8 mouse cellular contexts compared by ENCODE assay signal in genomic region chr1:34434660-34435160, GRCm38 (mm10). TPM values are rescaled to one million over a fixed set of nuclear protein-coding genes. Genes with fewer than 3 reads are reported as not detected.
DNase-seq lines count a peak whose midpoint lies in the region; ATAC-seq and TF ChIP-seq lines count a peak whose summit lies in the region.

No protein-coding gene starts in this region.

- peak; percentile 73 for DNase-seq in adipocyte (ENCODE audit: low spot score)
- peak; percentile 77 to 78 for DNase-seq in gastrocnemius, adult 8-10 months (ENCODE audit: low spot score in 2 of 2)
- peak; percentile 97 for DNase-seq in induced T-regulatory cell, adult 2 months (ENCODE audit: low read depth)
- DNase-seq in left cerebral cortex, adult 8-10 months (ENCODE audit: low spot score in 2 of 2): peak; percentile 83 to 99
- peak; percentile 90 for DNase-seq in right cerebral cortex, adult 18-20 months
- DNase-seq in urinary bladder, adult 2 months (ENCODE audit: low spot score): peak; percentile 89

- ATAC-seq in megakaryocyte, adult 5-6 weeks (ENCODE audit: poor library complexity, severe bottlenecking): peak; percentile 28

- TF ChIP-seq CTCF in cortical plate, adult 2 months (IDR thresholded peaks at IDR 0.05; ENCODE audit: extremely low read depth, insufficient read depth, low read length): no peak

- peak; percentile 21; the same call in 1 of the 2 replicates for TF ChIP-seq POLR2A in cortical plate, adult 2 months (IDR thresholded peaks at IDR 0.05; ENCODE audit: extremely low read depth, insufficient read depth, low read length)

- peak overlapping the region; percentile 41 for H3K4me3 ChIP-seq in cortical plate, adult 2 months (ENCODE audit: insufficient read depth, low read length)

- no peak overlapping the region for H3K27ac ChIP-seq in cortical plate, adult 2 months (ENCODE audit: insufficient read depth, low read length)

- 0 out of 2 replicates have a peak, but pooled peaks cover 2% of the 10 kb centered on the region for H3K4me1 ChIP-seq in cortical plate, adult 2 months (ENCODE audit: control insufficient read depth, insufficient read depth, low read length)

RNA-seq across cellular contexts. Expression of gene Ccdc115, which starts 4.8 kb away (rescaled TPM):
- 29.5 and 30.3 TPM in 2 replicates for polyA plus RNA-seq in cortical plate, adult 2 months (2012; rRNA removed)
- total RNA-seq in gastrocnemius, adult 8-10 months (2022): 10 to 100 TPM; 10.7 to 14.9 (median 13.7) TPM
- total RNA-seq in left cerebral cortex, adult 8-10 months (2022): 10 to 100 TPM; 15.5 to 19.7 (median 17.9) TPM
- 47.7 and 48.0 TPM in 2 replicates for total RNA-seq in megakaryocyte, adult 5-6 weeks (2015)
- 42.1 and 55.3 TPM in 2 replicates for total RNA-seq in megakaryocyte, adult 5-6 weeks (2017)
- 34.3 and 41.4 TPM in 2 replicates for polyA plus RNA-seq in urinary bladder, adult 2 months (2012; rRNA removed)

RNA-seq across cellular contexts. Expression of gene Imp4, which starts 4.9 kb away (rescaled TPM):
- 24.1 and 25.8 TPM in 2 replicates for polyA plus RNA-seq in cortical plate, adult 2 months (2012; rRNA removed)
- total RNA-seq in gastrocnemius, adult 8-10 months (2022): 10 to 100 TPM in 3 of 4 experiments, 1 to 10 TPM in 1; 9.4 to 13.2 (median 11.3) TPM
- total RNA-seq in left cerebral cortex, adult 8-10 months (2022): 10 to 100 TPM; 29.7 to 36.0 (median 33.1) TPM
- 29.1 and 30.6 TPM in 2 replicates for total RNA-seq in megakaryocyte, adult 5-6 weeks (2015)
- 13.3 and 14.7 TPM in 2 replicates for total RNA-seq in megakaryocyte, adult 5-6 weeks (2017)
- polyA plus RNA-seq in urinary bladder, adult 2 months (2012; rRNA removed): 25.4 TPM in 2 replicates

RNA-seq across cellular contexts. Expression of gene Ptpn18, which starts 24.9 kb away (rescaled TPM):
- polyA plus RNA-seq in cortical plate, adult 2 months (2012; rRNA removed): 8.4 and 8.5 TPM in 2 replicates
- 1 to 10 TPM in 3 of 4 experiments, under 1 TPM in 1; 0.73 to 3.7 (median 1.8) TPM for total RNA-seq in gastrocnemius, adult 8-10 months (2022)
- total RNA-seq in left cerebral cortex, adult 8-10 months (2022): 10 to 100 TPM in 2 of 4 experiments, 1 to 10 TPM in 2; 3.4 to 11.1 (median 7.3) TPM
- 74.4 and 86.1 TPM in 2 replicates for total RNA-seq in megakaryocyte, adult 5-6 weeks (2015)
- 415 and 428 TPM in 2 replicates for total RNA-seq in megakaryocyte, adult 5-6 weeks (2017)
- 21.8 and 33.6 TPM in 2 replicates for polyA plus RNA-seq in urinary bladder, adult 2 months (2012; rRNA removed)

Comparison
In these comparisons a context has a peak if more than half of its experiments do, and no peak if none do; other contexts are left out.
1. RNA of gene Ptpn18, which starts 24.9 kb away (total RNA-seq): 74.4 to 428 TPM in megakaryocyte, adult 5-6 weeks; 3.4 to 11.1 TPM in left cerebral cortex, adult 8-10 months and 0.73 to 3.7 TPM in gastrocnemius, adult 8-10 months; every median in the first group is over 4 times any median in the second.
2. Peak in every context shown above with its lines, with median percentiles within 50 percentile points of each other: DNase-seq.